Mouse (Mus musculus) MEL (cell line): ENCODE measurements at regions not wholly inside any gene's neighbourhood (a gene's known extent, or its start where the extent isn't known, plus 50 kb on each side); places are given as distances from the start of the nearest gene placed in this dataset.

Experiments
- CTCF ChIP-seq, 3 experiments: IDR thresholded peaks in 2 of 3; conservative IDR thresholded peaks in 1 of 3; 2 replicates each; pipeline ENCODE4 v1.5.1; 2011 to 2012; ENCODE audit warnings: low read length in 3 of 3, low read depth in 2 of 3, mild to moderate bottlenecking in 2 of 3, improper control_type of control experiment in 1 of 3, inconsistent platforms in 1 of 3, mixed read lengths in 1 of 3, moderate library complexity in 1 of 3; ENCODE audit not compliant: control insufficient read depth in 1 of 3, insufficient read depth in 1 of 3, poor library complexity in 1 of 3, severe bottlenecking in 1 of 3
- KAT2A ChIP-seq: conservative IDR thresholded peaks from 2 replicates; pipeline ENCODE4 v1.6.1; 2012; ENCODE audit warnings: low read depth, low read length, improper control_type of control experiment, inconsistent platforms
- POLR2A ChIP-seq, 2 experiments: IDR thresholded peaks; 2 replicates each; pipeline ENCODE4 v1.6.1; 2011 to 2012; ENCODE audit warnings: low read length in 2 of 2, mild to moderate bottlenecking in 2 of 2, control low read depth in 1 of 2, improper control_type of control experiment in 1 of 2, low read depth in 1 of 2, moderate library complexity in 1 of 2; ENCODE audit not compliant: control insufficient read depth in 1 of 2, insufficient read depth in 1 of 2, poor library complexity in 1 of 2
- UBTF ChIP-seq: IDR thresholded peaks from 2 replicates; pipeline ENCODE4 v1.6.1; 2012; ENCODE audit warnings: low read depth, mild to moderate bottlenecking, inconsistent platforms, low read length, improper control_type of control experiment, moderate library complexity, borderline replicate concordance; ENCODE audit not compliant: insufficient read depth
- ZKSCAN1 ChIP-seq: IDR thresholded peaks from 2 replicates; pipeline ENCODE4 v1.6.1; 2012; ENCODE audit warnings: low read depth, mild to moderate bottlenecking, inconsistent platforms, low read length, improper control_type of control experiment, moderate library complexity

- TF ChIP-seq ZKSCAN1: no peak
- no peak for TF ChIP-seq UBTF
- no peak for TF ChIP-seq POLR2A (IDR thresholded peaks at IDR 0.05; ENCODE audit: control insufficient read depth in 1 of 2, insufficient read depth in 1 of 2, low read depth in 1 of 2, low read length in 2 of 2, poor library complexity in 1 of 2)
- TF ChIP-seq CTCF (IDR thresholded peaks at IDR 0.05 in 2 of 3, conservative IDR thresholded peaks at IDR 0.05 in 1 of 3; ENCODE audit: control insufficient read depth in 1 of 3, insufficient read depth in 1 of 3, low read depth in 2 of 3, low read length in 3 of 3, poor library complexity in 1 of 3, severe bottlenecking in 1 of 3): no peak
- TF ChIP-seq KAT2A: no peak
Observed at GRCm38 (mm10) chr16:76222960-76223359, 150.7 kb downstream of the Nrip1 start.
